Mouse (Mus musculus): ENCODE measurements around the gene Dpp6. TPM values are rescaled to one million over a fixed set of nuclear protein-coding genes. Genes with fewer than 3 reads are reported as not detected.

The Dpp6 gene
- polyA plus RNA-seq, 1 experiment from 2014 or later: 26.7 TPM

DNA sequence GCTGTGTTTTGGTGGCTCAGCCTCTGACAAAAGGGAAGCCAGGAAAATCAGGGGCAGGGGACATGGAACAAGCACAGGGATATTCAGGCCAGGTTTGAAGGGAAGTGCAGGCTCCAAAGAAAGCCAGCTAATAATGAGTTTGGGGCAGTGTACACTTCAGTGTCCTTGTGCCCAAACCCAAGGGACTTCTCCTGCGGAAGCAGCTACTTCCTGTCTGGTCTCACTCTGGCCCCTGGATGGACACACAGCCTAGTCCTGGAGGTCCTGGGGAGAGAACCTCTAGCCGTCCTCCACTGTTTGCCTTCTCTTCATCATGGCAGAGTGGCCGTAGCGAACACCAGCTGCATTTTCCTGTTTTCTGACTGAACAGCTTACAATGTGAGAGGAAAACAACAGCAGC, 840.7 kb downstream of the Dpp6 start:
- 73% methylated on average over 4 of the region's 4 CpGs for WGBS
- no peak for ATAC-seq

DNA sequence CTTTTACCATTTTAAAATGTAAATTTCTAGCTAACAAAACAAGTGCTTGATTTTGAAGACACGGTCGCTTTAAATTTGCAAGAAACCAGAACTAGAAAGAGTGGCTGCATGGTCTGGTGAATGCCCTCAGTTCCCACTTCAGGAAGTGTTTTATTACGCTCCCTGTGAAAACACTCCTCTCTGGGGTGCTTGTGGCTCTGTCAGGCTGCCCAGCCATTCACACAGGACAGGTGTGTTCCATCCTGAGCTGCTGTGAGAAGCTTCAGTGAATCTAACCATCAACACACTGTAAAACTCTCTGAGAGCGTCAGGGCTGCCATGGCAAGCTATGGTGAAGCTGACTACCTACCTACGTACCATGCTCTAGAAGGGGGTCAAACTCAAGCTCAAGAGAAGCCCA, 841.2 kb downstream of the Dpp6 start:
- Histone ChIP-seq H3K27ac (ENCODE audit: low read depth, low read length) (no peak overlapping the region), H3K9me3 (replicated peaks; ENCODE audit: control insufficient read depth, low read length) (no peaks in the 10 kb centered on the region), H3K4me3 (ENCODE audit: low read depth, low read length) (no peak overlapping the region), H3K27me3 (replicated peaks; ENCODE audit: control insufficient read depth, insufficient read depth, low read length) (no peaks in the 10 kb centered on the region), H3K4me2 (ENCODE audit: low read length) (no peak overlapping the region), H3K9ac (ENCODE audit: low read length) (no peak overlapping the region), H3K4me1 (ENCODE audit: control insufficient read depth, insufficient read depth, low read length) (no peaks in the 10 kb centered on the region), H3K36me3 (ENCODE audit: control insufficient read depth, insufficient read depth, low read length) (no peaks in the 10 kb centered on the region)
- 88% methylated on average over 5 of the region's 5 CpGs for WGBS
- no peak for ATAC-seq
- DNase-seq (ENCODE audit: low spot score): no peak

More for the DNA sequence above, 840.7 kb downstream of the Dpp6 start:
- H3K4me2 ChIP-seq (ENCODE audit: low read length): no peak overlapping the region
- no peak overlapping the region for H3K4me3 ChIP-seq (ENCODE audit: low read depth, low read length)
- no peaks in the 10 kb centered on the region for H3K36me3 ChIP-seq (ENCODE audit: control insufficient read depth, insufficient read depth, low read length)
- H3K27ac ChIP-seq (ENCODE audit: low read depth, low read length): no peak overlapping the region
- H3K4me1 ChIP-seq (ENCODE audit: control insufficient read depth, insufficient read depth, low read length): no peaks in the 10 kb centered on the region
- H3K9ac ChIP-seq (ENCODE audit: low read length): no peak overlapping the region
- no peaks in the 10 kb centered on the region for H3K9me3 ChIP-seq (replicated peaks; ENCODE audit: control insufficient read depth, low read length)
- no peaks in the 10 kb centered on the region for H3K27me3 ChIP-seq (replicated peaks; ENCODE audit: control insufficient read depth, insufficient read depth, low read length)
- DNase-seq (ENCODE audit: low spot score): no peak

- H3K36me3 ChIP-seq (ENCODE audit: control insufficient read depth, insufficient read depth, low read length): no peaks in the 10 kb centered on the region
- ATAC-seq (no peak), DNase-seq (ENCODE audit: low spot score) (no peak)
- H3K4me3 ChIP-seq (ENCODE audit: low read depth, low read length): no peak overlapping the region
- H3K9ac ChIP-seq (ENCODE audit: low read length): no peak overlapping the region
- no peak overlapping the region for H3K4me2 ChIP-seq (ENCODE audit: low read length)
- no peaks in the 10 kb centered on the region for H3K27me3 ChIP-seq (replicated peaks; ENCODE audit: control insufficient read depth, insufficient read depth, low read length)
- no peak overlapping the region for H3K27ac ChIP-seq (ENCODE audit: low read depth, low read length)
- H3K9me3 ChIP-seq (replicated peaks; ENCODE audit: control insufficient read depth, low read length): no peaks in the 10 kb centered on the region
- no peaks in the 10 kb centered on the region for H3K4me1 ChIP-seq (ENCODE audit: control insufficient read depth, insufficient read depth, low read length)
Measured at GRCm38 (mm10) chr5:27658569-27658968, 841.6 kb downstream of the Dpp6 start.

DNA sequence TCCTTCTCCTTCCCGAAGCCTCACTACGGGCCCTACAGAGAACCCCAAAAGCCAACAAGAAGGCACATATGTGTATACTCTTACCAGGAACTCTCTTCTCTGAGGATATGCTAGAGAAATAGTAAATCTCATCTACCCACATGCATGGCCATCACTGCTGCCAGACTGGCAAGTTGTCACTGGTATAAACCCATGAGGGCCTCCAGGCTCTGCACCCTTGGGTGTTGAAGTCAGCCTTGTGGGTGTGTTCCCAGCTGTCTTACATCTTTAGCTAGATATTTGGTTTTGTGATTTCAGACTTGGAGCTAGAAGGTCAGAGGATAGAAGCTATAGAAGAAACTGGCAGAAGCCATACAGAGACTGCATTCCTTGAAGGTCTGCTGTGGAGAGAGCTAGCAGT, 842.0 kb downstream of the Dpp6 start:
- Histone ChIP-seq H3K4me3 (ENCODE audit: low read depth, low read length) (no peak overlapping the region), H3K27ac (ENCODE audit: low read depth, low read length) (no peak overlapping the region), H3K36me3 (ENCODE audit: control insufficient read depth, insufficient read depth, low read length) (no peaks in the 10 kb centered on the region), H3K9ac (ENCODE audit: low read length) (no peak overlapping the region), H3K4me1 (ENCODE audit: control insufficient read depth, insufficient read depth, low read length) (no peaks in the 10 kb centered on the region), H3K27me3 (replicated peaks; ENCODE audit: control insufficient read depth, insufficient read depth, low read length) (no peaks in the 10 kb centered on the region), H3K9me3 (replicated peaks; ENCODE audit: control insufficient read depth, low read length) (no peaks in the 10 kb centered on the region), H3K4me2 (ENCODE audit: low read length) (no peak overlapping the region)
- WGBS: 93% methylated on average over 2 of the region's 2 CpGs
- no peak for ATAC-seq
- DNase-seq (ENCODE audit: low spot score): no peak

GRCm38 (mm10) chr5:27659781-27660180, 842.8 kb downstream of the Dpp6 start:
- Histone ChIP-seq H3K27ac (ENCODE audit: low read depth, low read length) (no peak overlapping the region), H3K9me3 (replicated peaks; ENCODE audit: control insufficient read depth, low read length) (no peaks in the 10 kb centered on the region), H3K4me3 (ENCODE audit: low read depth, low read length) (no peak overlapping the region), H3K9ac (ENCODE audit: low read length) (no peak overlapping the region), H3K27me3 (replicated peaks; ENCODE audit: control insufficient read depth, insufficient read depth, low read length) (no peaks in the 10 kb centered on the region), H3K4me2 (ENCODE audit: low read length) (no peak overlapping the region), H3K4me1 (ENCODE audit: control insufficient read depth, insufficient read depth, low read length) (no peaks in the 10 kb centered on the region), H3K36me3 (ENCODE audit: control insufficient read depth, insufficient read depth, low read length) (no peaks in the 10 kb centered on the region)
- 92% methylated on average over 6 of the region's 6 CpGs for WGBS
- no peak for DNase-seq (ENCODE audit: low spot score)
- no peak for ATAC-seq

DNA sequence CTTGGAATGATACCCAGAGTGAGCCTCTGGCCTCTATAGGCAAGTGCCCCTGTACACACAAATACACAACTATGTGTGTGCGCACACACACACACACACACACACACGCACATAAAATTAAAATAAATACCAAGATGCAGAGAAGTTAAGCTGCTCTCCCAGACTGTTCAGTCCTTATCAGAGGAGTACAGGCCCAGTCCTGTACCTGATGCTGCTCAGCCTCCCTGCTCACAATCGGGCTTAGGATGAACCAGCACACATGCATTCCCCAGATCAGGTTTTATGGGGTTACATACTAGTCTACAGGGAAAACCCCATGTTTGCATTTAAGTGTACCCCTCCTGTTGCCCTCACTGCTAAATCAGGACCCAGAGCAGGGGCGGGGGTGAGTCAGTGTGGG, 847.1 kb downstream of the Dpp6 start:
- Histone ChIP-seq H3K27me3 (replicated peaks; ENCODE audit: control insufficient read depth, insufficient read depth, low read length) (no peaks in the 10 kb centered on the region), H3K9me3 (replicated peaks; ENCODE audit: control insufficient read depth, low read length) (no peaks in the 10 kb centered on the region), H3K27ac (ENCODE audit: low read depth, low read length) (no peak overlapping the region), H3K36me3 (ENCODE audit: control insufficient read depth, insufficient read depth, low read length) (0 out of 2 replicates have a peak, but pooled peaks cover 3% of the 10 kb centered on the region), H3K4me1 (ENCODE audit: control insufficient read depth, insufficient read depth, low read length) (no peaks in the 10 kb centered on the region), H3K9ac (ENCODE audit: low read length) (no peak overlapping the region), H3K4me3 (ENCODE audit: low read depth, low read length) (no peak overlapping the region), H3K4me2 (ENCODE audit: low read length) (no peak overlapping the region)
- no peak for DNase-seq (ENCODE audit: low spot score)
- no peak for ATAC-seq
- WGBS: 93% methylated on average over 4 of the region's 4 CpGs

DNA sequence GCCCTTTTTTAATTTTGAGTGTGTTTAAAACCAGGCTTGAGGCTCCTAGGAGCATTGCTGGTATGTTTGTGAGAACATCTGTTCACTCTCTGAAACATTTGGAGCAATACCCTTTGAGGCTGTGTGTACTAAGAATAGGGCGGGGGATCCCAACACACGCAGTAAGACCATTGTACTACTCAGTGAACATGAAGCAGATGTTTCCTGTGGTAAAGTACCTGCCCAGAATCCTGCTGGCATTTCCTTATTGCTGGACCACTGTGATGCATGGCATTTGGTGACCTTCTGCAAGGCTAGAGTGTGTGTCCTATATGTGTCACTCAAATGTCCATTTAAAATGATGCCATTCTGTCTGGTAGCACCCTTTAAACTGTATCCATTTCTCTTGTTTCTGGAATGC, 854.5 kb downstream of the Dpp6 start:
- Histone ChIP-seq H3K27ac (ENCODE audit: low read depth, low read length) (no peak overlapping the region), H3K4me1 (ENCODE audit: control insufficient read depth, insufficient read depth, low read length) (no peaks in the 10 kb centered on the region), H3K36me3 (ENCODE audit: control insufficient read depth, insufficient read depth, low read length) (no peaks in the 10 kb centered on the region), H3K4me2 (ENCODE audit: low read length) (no peak overlapping the region), H3K27me3 (replicated peaks; ENCODE audit: control insufficient read depth, insufficient read depth, low read length) (no peaks in the 10 kb centered on the region), H3K9me3 (replicated peaks; ENCODE audit: control insufficient read depth, low read length) (no peaks in the 10 kb centered on the region), H3K9ac (ENCODE audit: low read length) (no peak overlapping the region), H3K4me3 (ENCODE audit: low read depth, low read length) (no peak overlapping the region)
- WGBS: 89% methylated on average over 2 of the region's 2 CpGs
- ATAC-seq (no peak), DNase-seq (ENCODE audit: low spot score) (no peak)

- H3K4me3 ChIP-seq (ENCODE audit: low read depth, low read length): no peak overlapping the region
- ATAC-seq (no peak), DNase-seq (ENCODE audit: low spot score) (peak; percentile 54)
- H3K9ac ChIP-seq (ENCODE audit: low read length): no peak overlapping the region
- no peaks in the 10 kb centered on the region for H3K36me3 ChIP-seq (ENCODE audit: control insufficient read depth, insufficient read depth, low read length)
- WGBS: 52% methylated on average over 5 of the region's 5 CpGs
- H3K27me3 ChIP-seq (replicated peaks; ENCODE audit: control insufficient read depth, insufficient read depth, low read length): no peaks in the 10 kb centered on the region
- H3K9me3 ChIP-seq (replicated peaks; ENCODE audit: control insufficient read depth, low read length): no peaks in the 10 kb centered on the region
- H3K4me2 ChIP-seq (ENCODE audit: low read length): no peak overlapping the region
- H3K4me1 ChIP-seq (ENCODE audit: control insufficient read depth, insufficient read depth, low read length): no peaks in the 10 kb centered on the region
- H3K27ac ChIP-seq (ENCODE audit: low read depth, low read length): no peak overlapping the region
Measured at GRCm38 (mm10) chr5:27677247-27677666, 860.3 kb downstream of the Dpp6 start.

- Histone ChIP-seq H3K27me3 (replicated peaks; ENCODE audit: control insufficient read depth, insufficient read depth, low read length) (no peaks in the 10 kb centered on the region), H3K4me3 (ENCODE audit: low read depth, low read length) (no peak overlapping the region), H3K36me3 (ENCODE audit: control insufficient read depth, insufficient read depth, low read length) (no peaks in the 10 kb centered on the region), H3K9ac (ENCODE audit: low read length) (no peak overlapping the region), H3K9me3 (replicated peaks; ENCODE audit: control insufficient read depth, low read length) (no peaks in the 10 kb centered on the region), H3K4me2 (ENCODE audit: low read length) (no peak overlapping the region), H3K27ac (ENCODE audit: low read depth, low read length) (no peak overlapping the region), H3K4me1 (ENCODE audit: control insufficient read depth, insufficient read depth, low read length) (no peaks in the 10 kb centered on the region)
- WGBS: 97% methylated on average over 1 of the region's 1 CpGs
- DNase-seq (ENCODE audit: low spot score) (no peak), ATAC-seq (no peak)
Measured at GRCm38 (mm10) chr5:27679151-27679550, 862.1 kb downstream of the Dpp6 start.

Data from forebrain, embryonic 14.5 days (tissue).